In the genomic region with DNA sequence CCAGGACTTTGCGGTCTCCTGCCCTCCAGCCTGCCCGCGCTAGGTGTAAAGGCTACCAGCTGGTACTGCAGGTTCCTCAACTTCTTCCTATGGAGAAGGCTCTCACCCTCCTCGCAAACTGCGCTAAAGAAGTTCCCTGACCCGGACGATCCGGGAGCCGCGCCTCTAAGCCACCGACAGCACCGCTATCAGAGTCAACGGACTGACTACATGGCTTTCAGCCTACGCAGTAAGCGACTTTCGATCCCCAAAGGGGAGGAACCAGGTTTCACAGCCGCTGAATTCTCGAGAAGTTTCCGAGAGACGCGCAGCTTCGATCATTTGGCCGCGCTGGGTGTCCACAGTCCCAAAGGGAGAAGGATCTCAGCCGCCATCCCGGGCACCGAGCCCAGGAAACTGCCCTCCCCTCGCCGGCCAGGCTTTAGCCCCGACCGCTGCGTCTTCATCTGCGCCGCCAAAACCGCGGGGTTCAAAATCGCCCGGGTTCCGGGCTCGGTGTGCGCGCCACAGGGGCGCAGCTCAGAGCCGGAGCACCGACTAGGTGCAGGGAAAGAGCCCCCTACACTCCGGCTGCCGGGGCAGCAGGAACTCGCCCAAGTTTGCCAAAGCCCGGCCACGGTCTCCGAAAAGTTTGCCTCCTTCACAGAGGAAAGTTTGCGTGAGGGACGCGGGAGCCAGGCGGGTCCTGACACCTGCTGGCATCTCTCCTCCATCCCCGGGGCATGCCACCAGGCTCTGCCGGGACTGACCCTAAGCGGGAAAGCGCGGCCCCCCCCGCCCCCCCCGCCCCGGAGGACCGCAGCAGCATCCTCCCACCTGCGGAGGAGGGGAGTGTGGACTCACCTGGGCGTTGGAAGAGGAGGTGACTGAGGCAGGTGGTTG, we compare ENCODE assay signal across 8 mouse cellular contexts. TPM values are rescaled to one million over a fixed set of nuclear protein-coding genes. Genes with fewer than 3 reads are reported as not detected.
DNase-seq lines count a peak whose midpoint lies in the region; ATAC-seq and TF ChIP-seq lines count a peak whose summit lies in the region.

No protein-coding gene starts in this region.

- H3K27ac ChIP-seq in ES-E14 (ENCODE audit: insufficient read depth, low read depth, low read length, poor library complexity, severe bottlenecking) = no peak overlapping the region
- no peak overlapping the region for H3K27ac ChIP-seq in forebrain, embryonic 15.5 days (replicated peaks)

- ATAC-seq in forebrain, embryonic 15.5 days (replicated peaks) = peak; percentile 39

- 0 out of 4 replicates have a peak, but pooled peaks cover 0 to 2% of the 10 kb centered on the region in 2 experiments for H3K4me1 ChIP-seq in ES-E14 (ENCODE audit: control insufficient read depth in 2 of 2, insufficient read depth in 2 of 2, low read length in 2 of 2, poor library complexity in 1 of 2)
- peaks cover 13% of the 10 kb centered on the region for H3K4me1 ChIP-seq in forebrain, embryonic 15.5 days

- WGBS in forebrain, embryonic 15.5 days = under 1% methylated on average over 62 of the region's 66 CpGs
- WGBS in large intestine, adult 2 months = under 1% methylated on average over 66 of the region's 66 CpGs

- H3K36me3 ChIP-seq in ES-E14 (ENCODE audit: control insufficient read depth, insufficient read depth, low read length, poor library complexity, severe bottlenecking) = no peaks in the 10 kb centered on the region
- no peaks in the 10 kb centered on the region for H3K36me3 ChIP-seq in forebrain, embryonic 15.5 days

- peaks cover 26% of the 10 kb centered on the region for H3K27me3 ChIP-seq in forebrain, embryonic 15.5 days

- no peaks in the 10 kb centered on the region for H3K9me3 ChIP-seq in ES-E14 (ENCODE audit: control insufficient read depth, insufficient read depth, low read depth, low read length)
- no peaks in the 10 kb centered on the region for H3K9me3 ChIP-seq in forebrain, embryonic 15.5 days

- H3K4me3 ChIP-seq in ES-E14 (ENCODE audit: insufficient read depth in 1 of 2, low read depth in 1 of 2, low read length in 2 of 2, poor library complexity in 1 of 2, severe bottlenecking in 1 of 2) = peak overlapping the region; percentile 74 to 78
- peak overlapping the region; percentile 71 for H3K4me3 ChIP-seq in forebrain, embryonic 15.5 days

- peak overlapping the region; percentile 97 for H3K4me2 ChIP-seq in forebrain, embryonic 15.5 days (replicated peaks)

- peak overlapping the region; percentile 44 for H3K9ac ChIP-seq in ES-E14 (ENCODE audit: insufficient read depth, low read depth, low read length, poor library complexity, severe bottlenecking)
- H3K9ac ChIP-seq in forebrain, embryonic 15.5 days (replicated peaks) = peak overlapping the region; percentile 47

- in situ Hi-C loops in ES-E14 (cut with MboI; ENCODE audit: low sequenced_read_pairs in 2 of 2, unreplicated experiment in 2 of 2) = no loop called here

- intact Hi-C loops in heart, postnatal 25 days (cut with DNase I) = loop anchor here (5.0 kb wide), 1 partner anchor 199 kb away; a partner anchor contains a TSS

- peak; percentile 13 for DNase-seq in ES-E14 (ENCODE audit: low read depth, low spot score)
- peak; percentile 53 for DNase-seq in c-Kit-negative CD71-positive TER-119-positive erythroid progenitor cells, embryonic 14.5 days (ENCODE audit: low read depth, low spot score)
- peak; percentile 37 for DNase-seq in heart, postnatal 25 days (ENCODE audit: low spot score)
- peak; percentile 29 for DNase-seq in large intestine, adult 2 months (ENCODE audit: low read depth, low spot score)
- DNase-seq in lung, postnatal 10 days = peak; percentile 79
- peak; percentile 55 for DNase-seq in ovary, postnatal 14 days (ENCODE audit: low spot score)
- peak; percentile 55 to 60 for DNase-seq in thymus, postnatal 36 days

TF ChIP-seq in ES-E14, 5 proteins besides CTCF, POLR2A, EP300 and RAD21:
- TF ChIP-seq ZNF384 (IDR thresholded peaks at IDR 0.05; ENCODE audit: low read depth, low read length) (no peak), MAFK (IDR thresholded peaks at IDR 0.05; ENCODE audit: insufficient read depth, low read depth, low read length) (no peak), CHD2 (IDR thresholded peaks at IDR 0.05; ENCODE audit: low read depth, low read length) (no peak), HCFC1 (IDR thresholded peaks at IDR 0.05; ENCODE audit: borderline replicate concordance, insufficient read depth, low read length) (no peak), ZC3H11A (IDR thresholded peaks at IDR 0.05; ENCODE audit: borderline replicate concordance, low read depth, low read length) (no peak)

RNA-seq across cellular contexts. Expression of a gene that starts 0.6 kb away (rescaled TPM):
- total RNA-seq in ES-E14 (2012; rRNA removed) = 0.74 and 1.2 TPM in 2 replicates
- 3.1 and 3.2 TPM in 2 replicates for polyA plus RNA-seq in forebrain, embryonic 15.5 days (2015; fragmentation: Nextera tagmentation; extraction: Ambion mirVana)
- total RNA-seq in heart, postnatal 25 days (2021) = 10 to 100 TPM; 28.5 to 62.1 TPM
- 8.6 and 11.4 TPM in 2 replicates for polyA plus RNA-seq in large intestine, adult 2 months (2012; rRNA removed)

Comparison
In these comparisons a context has a peak if more than half of its experiments do, and no peak if none do; other contexts are left out.
1. DNase-seq: peak in every context shown above with its lines; median percentile 79 in lung, postnatal 10 days; 58 in thymus, postnatal 36 days; 55 in ovary, postnatal 14 days; 53 in c-Kit-negative CD71-positive TER-119-positive erythroid progenitor cells, embryonic 14.5 days; 37 in heart, postnatal 25 days; 29 in large intestine, adult 2 months; 13 in ES-E14.
2. RNA of a gene that starts 0.6 kb away (total RNA-seq): 28.5 to 62.1 TPM in heart, postnatal 25 days; 0.74 to 1.2 TPM in ES-E14; every median in the first group is over 10 times any median in the second.